Mouse (Mus musculus) midbrain, embryonic 12.5 days (tissue): ENCODE results near the gene Mdm2. TPM values are rescaled to one million over a fixed set of nuclear protein-coding genes. Genes with fewer than 3 reads are reported as not detected.
A peak's percentile ranks its signal among the peaks of the same experiment; 100 is the strongest.
"Not testable (repeated sequence)": the region's sequence is repeated elsewhere in the genome, so short reads cannot be mapped to it uniquely, and the experiment has no call there.

Experiments
- ATAC-seq: fragments of 200-750 bp; cut with Nextera tagmentation; 2 replicates; pipeline ENCODE4 v1.8.0; 2017; ENCODE audit warnings: low read depth, moderate TSS enrichment, moderate library complexity; ENCODE audit not compliant: low FRiP score
- H3K27ac ChIP-seq: fragments of 300-500 bp; sonication (generic); replicated peaks from 2 replicates; pipeline ENCODE4 v1.5.1; 2016; ENCODE audit warnings: mild to moderate bottlenecking
- H3K27me3 ChIP-seq: fragments of 300-500 bp; sonication (generic); 2 replicates; pipeline ENCODE4 v1.6.1; 2016; ENCODE audit warnings: mild to moderate bottlenecking
- H3K36me3 ChIP-seq: fragments of 300-500 bp; sonication (generic); 2 replicates; pipeline ENCODE4 v1.6.1; 2016
- H3K4me1 ChIP-seq: fragments of 300-500 bp; sonication (generic); 2 replicates; pipeline ENCODE4 v1.6.1; 2016
- H3K4me2 ChIP-seq: fragments of 300-500 bp; sonication (generic); replicated peaks from 2 replicates; pipeline ENCODE4 v1.6.1; 2016; ENCODE audit warnings: mild to moderate bottlenecking, moderate library complexity
- H3K4me3 ChIP-seq: fragments of 300-500 bp; sonication (generic); 2 replicates; pipeline ENCODE4 v1.5.1; 2016; ENCODE audit warnings: mild to moderate bottlenecking
- H3K9ac ChIP-seq: fragments of 300-500 bp; sonication (generic); replicated peaks from 2 replicates; pipeline ENCODE4 v1.6.1; 2016; ENCODE audit warnings: mild to moderate bottlenecking, moderate library complexity
- H3K9me3 ChIP-seq: fragments of 300-500 bp; sonication (generic); 2 replicates; pipeline ENCODE4 v1.6.1; 2016; ENCODE audit warnings: mild to moderate bottlenecking
- WGBS: fragments of 180-500 bp; shearing (Covaris S2); methylation state at CpG from one replicate; pipeline ENCODE4 v1.1.7; 2016; 5-methylcytosine and 5-hydroxymethylcytosine counted together
- polyA plus RNA-seq: library from polyadenylated mRNA; unstranded; fragments of >200 nt; fragmentation: Nextera tagmentation; extraction: Ambion mirVana; gene quantifications from 2 replicates; pipeline ENCODE4 v1.2.1, GENCODE M21; 2016

Mdm2 gene
- polyA plus RNA-seq, 1 experiment from 2014 or later, result 74.5 TPM

DNA sequence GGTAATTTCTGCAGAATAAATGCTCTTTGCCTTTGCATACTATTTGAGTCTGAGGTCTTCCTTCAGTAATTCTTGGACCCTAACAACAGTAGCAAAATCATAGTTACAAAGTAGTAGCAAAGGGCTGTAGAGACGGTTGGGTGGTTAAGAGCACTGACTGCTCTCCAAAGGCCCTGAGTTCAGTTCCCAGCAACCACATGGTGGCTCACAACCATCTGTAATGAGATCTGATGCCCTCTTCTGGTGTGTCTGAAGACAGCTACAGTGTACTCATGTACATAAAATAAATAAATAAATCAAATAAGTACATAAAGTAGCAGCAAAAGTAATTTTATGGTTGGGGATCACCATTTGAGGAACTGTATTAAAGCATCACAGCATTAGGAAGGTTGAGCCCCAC is 5.1 kb upstream of the Mdm2 start:
- 96% methylated on average over 1 of the region's 1 CpGs for WGBS
- not testable (repeated sequence) for ATAC-seq

GRCm38 (mm10) chr10:117714928-117715500 is 4.5 kb upstream of the Mdm2 start:
- 0 out of 2 replicates have a peak, but pooled peaks cover 8% of the 10 kb centered on the region for H3K4me1 ChIP-seq
- H3K9me3 ChIP-seq, result no peaks in the 10 kb centered on the region
- ATAC-seq, result no peak
- 74% methylated on average over 4 of the region's 4 CpGs for WGBS
- no peak overlapping the region for H3K27ac ChIP-seq
- H3K4me3 ChIP-seq, result no peak overlapping the region
- no peak overlapping the region for H3K9ac ChIP-seq
- no peaks in the 10 kb centered on the region for H3K27me3 ChIP-seq
- no peak overlapping the region for H3K4me2 ChIP-seq
- H3K36me3 ChIP-seq, result no peaks in the 10 kb centered on the region

More for the DNA sequence above, 5.1 kb upstream of the Mdm2 start:
- not testable (repeated sequence) for H3K4me3 ChIP-seq, H3K27me3 ChIP-seq, H3K4me1 ChIP-seq, H3K36me3 ChIP-seq, H3K9me3 ChIP-seq, H3K27ac ChIP-seq, H3K4me2 ChIP-seq, H3K9ac ChIP-seq

- no peak overlapping the region for H3K4me2 ChIP-seq
- no peaks in the 10 kb centered on the region for H3K9me3 ChIP-seq
- 85% methylated on average over 3 of the region's 3 CpGs for WGBS
- no peaks in the 10 kb centered on the region for H3K36me3 ChIP-seq
- no peak for ATAC-seq
- H3K4me3 ChIP-seq, result no peak overlapping the region
- no peak overlapping the region for H3K27ac ChIP-seq
- no peak overlapping the region for H3K9ac ChIP-seq
- H3K27me3 ChIP-seq, result no peaks in the 10 kb centered on the region
- H3K4me1 ChIP-seq, result peaks cover 13% of the 10 kb centered on the region
These were observed 3.5 kb upstream of the Mdm2 start for GRCm38 (mm10) chr10:117714048-117714545.

DNA sequence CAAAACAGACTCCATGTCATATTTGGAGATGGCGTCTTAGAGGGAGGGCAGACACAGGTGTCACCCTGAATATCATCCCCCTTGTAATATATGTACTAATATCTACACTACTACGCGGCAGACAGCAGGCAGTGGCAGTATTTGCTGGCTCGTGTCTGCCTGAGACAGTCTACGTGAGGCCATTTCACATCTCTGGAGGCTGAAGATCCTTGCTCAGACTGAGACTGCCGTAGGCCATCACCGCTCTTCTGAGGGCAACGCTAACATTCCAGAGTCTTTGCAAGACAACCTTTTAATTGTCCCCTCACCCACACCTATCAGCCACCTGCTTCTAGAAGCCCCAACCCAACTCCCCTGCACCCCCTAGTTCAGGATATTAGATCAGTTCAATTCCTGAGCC is 2.9 kb upstream of the Mdm2 start:
- H3K9me3 ChIP-seq, result no peaks in the 10 kb centered on the region
- no peak for ATAC-seq
- 91% methylated on average over 8 of the region's 8 CpGs for WGBS

DNA sequence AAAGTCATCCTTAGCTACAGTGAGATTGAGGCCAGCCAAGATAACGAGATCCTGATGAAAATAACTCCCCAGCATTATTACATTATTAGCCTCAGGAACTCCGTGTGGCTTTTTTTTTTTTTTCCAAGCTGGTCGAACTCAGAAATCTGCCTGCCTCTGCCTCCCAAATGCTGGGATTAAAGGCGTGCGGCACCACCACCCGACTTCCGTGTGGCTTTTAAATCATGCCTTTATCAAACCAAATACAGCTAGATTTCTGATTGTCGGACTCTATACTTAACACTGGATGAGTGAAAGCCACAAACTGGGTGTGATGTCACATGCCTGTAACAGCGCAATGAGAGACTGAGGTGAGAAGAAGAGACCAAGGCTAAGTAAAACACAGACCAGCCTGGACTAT is 2.3 kb upstream of the Mdm2 start:
- no peaks in the 10 kb centered on the region for H3K9me3 ChIP-seq
- H3K9ac ChIP-seq, result no peak overlapping the region
- H3K4me3 ChIP-seq, result no peak overlapping the region
- H3K27me3 ChIP-seq, result no peaks in the 10 kb centered on the region
- H3K36me3 ChIP-seq, result no peaks in the 10 kb centered on the region
- H3K4me2 ChIP-seq, result no peak overlapping the region
- H3K27ac ChIP-seq, result no peak overlapping the region
- WGBS, result 93% methylated on average over 9 of the region's 9 CpGs
- H3K4me1 ChIP-seq, result peaks cover 17% of the 10 kb centered on the region
- no peak for ATAC-seq

More for the DNA sequence above, 2.9 kb upstream of the Mdm2 start:
- H3K27ac ChIP-seq, result no peak overlapping the region
- H3K4me3 ChIP-seq, result no peak overlapping the region
- H3K4me2 ChIP-seq, result no peak overlapping the region
- H3K9ac ChIP-seq, result no peak overlapping the region
- peaks cover 18% of the 10 kb centered on the region for H3K4me1 ChIP-seq
- no peaks in the 10 kb centered on the region for H3K27me3 ChIP-seq
- H3K36me3 ChIP-seq, result no peaks in the 10 kb centered on the region

- WGBS, result 87% methylated on average over 9 of the region's 9 CpGs
- Histone ChIP-seq H3K4me2 (no peak overlapping the region), H3K36me3 (peaks cover 6% of the 10 kb centered on the region), H3K4me1 (peaks cover 13% of the 10 kb centered on the region), H3K4me3 (no peak overlapping the region), H3K9ac (no peak overlapping the region), H3K9me3 (no peaks in the 10 kb centered on the region), H3K27ac (no peak overlapping the region), H3K27me3 (no peaks in the 10 kb centered on the region)
- no peak for ATAC-seq
These were observed 1.7 kb upstream of the Mdm2 start for GRCm38 (mm10) chr10:117712191-117712754.

GRCm38 (mm10) chr10:117711408-117711807 is 850 bp upstream of the Mdm2 start:
- H3K9ac ChIP-seq, result peak overlapping the region; percentile 98
- WGBS, result 72% methylated on average over 5 of the region's 5 CpGs
- peak overlapping the region; percentile 72 for H3K4me2 ChIP-seq
- ATAC-seq, result no peak
- H3K4me1 ChIP-seq, result peaks cover 13% of the 10 kb centered on the region
- no peaks in the 10 kb centered on the region for H3K9me3 ChIP-seq
- H3K27ac ChIP-seq, result no peak overlapping the region
- peaks cover 15% of the 10 kb centered on the region for H3K36me3 ChIP-seq
- H3K27me3 ChIP-seq, result no peaks in the 10 kb centered on the region
- H3K4me3 ChIP-seq, result peak overlapping the region; percentile 89; the same call in 1 of the 2 replicates

DNA sequence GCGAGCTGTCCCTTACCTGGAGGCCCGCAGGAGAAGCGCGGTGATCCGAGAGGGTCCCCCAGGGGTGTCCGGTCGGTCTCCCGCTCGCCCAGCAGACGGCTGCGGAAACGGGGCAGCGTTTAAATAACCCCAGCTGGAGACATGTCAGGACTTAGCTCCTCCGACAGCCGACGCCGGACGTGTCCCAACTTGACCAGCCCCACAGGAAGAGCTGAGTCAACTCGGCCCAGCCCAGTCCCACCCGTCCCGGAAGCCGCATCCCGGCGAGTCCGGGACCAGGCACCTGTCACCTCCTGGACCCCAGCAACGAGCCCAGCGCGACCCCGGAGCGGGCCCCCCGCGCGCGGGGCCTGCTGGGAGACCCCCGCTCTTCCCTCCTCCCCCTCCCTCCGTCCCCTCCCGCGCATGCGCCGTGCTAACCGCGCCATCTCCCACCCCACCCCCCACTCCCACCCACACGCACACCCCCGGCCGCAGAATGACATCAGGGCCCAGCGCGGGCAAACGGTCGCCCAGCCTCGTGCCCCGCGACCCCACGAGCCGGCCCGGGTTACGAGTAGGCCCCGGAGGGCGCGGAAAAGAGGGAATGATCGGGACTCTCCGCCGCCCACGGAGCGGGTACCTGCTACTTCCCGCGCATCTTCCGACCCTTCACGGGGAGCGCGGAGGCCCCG is 491 bp downstream of the Mdm2 start:
- H3K4me1 ChIP-seq, result peaks cover 13% of the 10 kb centered on the region
- WGBS, result under 1% methylated on average over 44 of the region's 71 CpGs
- H3K9ac ChIP-seq, result peak overlapping the region; percentile 98
- no peaks in the 10 kb centered on the region for H3K27me3 ChIP-seq
- H3K4me3 ChIP-seq, result peak overlapping the region; percentile 89
- ATAC-seq, result peak; percentile 83
- H3K36me3 ChIP-seq, result peaks cover 24% of the 10 kb centered on the region
- H3K27ac ChIP-seq, result peak overlapping the region; percentile 97
- no peaks in the 10 kb centered on the region for H3K9me3 ChIP-seq
- peak overlapping the region; percentile 72 for H3K4me2 ChIP-seq

DNA sequence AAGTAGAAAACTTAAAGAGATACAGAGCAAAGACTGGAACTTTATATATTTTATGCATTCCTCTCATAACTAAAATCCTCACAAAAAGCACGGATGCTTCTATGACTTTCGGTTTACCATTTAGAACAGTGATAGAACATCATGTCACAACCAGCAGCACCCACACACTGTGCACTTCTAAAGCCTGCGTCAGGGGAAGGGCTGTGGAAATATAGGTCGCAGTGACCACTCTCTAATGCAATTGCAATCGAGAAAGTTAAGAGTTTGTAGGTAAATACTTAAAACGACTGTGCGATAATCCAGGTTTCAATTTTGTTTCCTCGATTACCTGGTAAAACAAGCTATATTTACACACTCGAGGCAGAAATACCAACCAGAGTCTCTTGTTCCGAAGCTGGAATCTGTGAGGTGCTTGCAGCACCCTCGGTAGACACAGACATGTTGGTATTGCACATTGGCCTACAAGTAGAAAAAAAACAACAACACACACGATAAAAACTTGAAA is 1.2 kb downstream of the Mdm2 start:
- Histone ChIP-seq H3K4me2 (peak overlapping the region; percentile 72), H3K36me3 (peaks cover 31% of the 10 kb centered on the region), H3K9me3 (no peaks in the 10 kb centered on the region), H3K27ac (peak overlapping the region; percentile 97; the same call in 1 of the 2 replicates), H3K9ac (peak overlapping the region; percentile 98), H3K27me3 (no peaks in the 10 kb centered on the region), H3K4me3 (peak overlapping the region; percentile 89), H3K4me1 (peaks cover 13% of the 10 kb centered on the region)
- 59% methylated on average over 12 of the region's 12 CpGs for WGBS
- no peak for ATAC-seq

- H3K4me3 ChIP-seq, result peak overlapping the region; percentile 89
- 91% methylated on average over 9 of the region's 9 CpGs for WGBS
- no peak overlapping the region for H3K27ac ChIP-seq
- H3K27me3 ChIP-seq, result no peaks in the 10 kb centered on the region
- H3K4me2 ChIP-seq, result peak overlapping the region; percentile 72
- no peaks in the 10 kb centered on the region for H3K9me3 ChIP-seq
- ATAC-seq, result no peak
- H3K36me3 ChIP-seq, result peaks cover 36% of the 10 kb centered on the region
- H3K9ac ChIP-seq, result no peak overlapping the region
- peaks cover 13% of the 10 kb centered on the region for H3K4me1 ChIP-seq
These were observed 1.7 kb downstream of the Mdm2 start for GRCm38 (mm10) chr10:117708856-117709255.

- no peak for ATAC-seq
- Histone ChIP-seq H3K9me3 (no peaks in the 10 kb centered on the region), H3K4me3 (no peak overlapping the region), H3K36me3 (peaks cover 41% of the 10 kb centered on the region), H3K27me3 (no peaks in the 10 kb centered on the region), H3K4me2 (no peak overlapping the region), H3K9ac (no peak overlapping the region), H3K27ac (no peak overlapping the region), H3K4me1 (peaks cover 13% of the 10 kb centered on the region)
- WGBS, result 96% methylated on average over 2 of the region's 2 CpGs
These were observed 2.2 kb downstream of the Mdm2 start for GRCm38 (mm10) chr10:117708376-117708775.
